Mouse (Mus musculus) adrenal gland, adult 8-10 months (tissue): ENCODE data around the gene Dusp11. TPM values are rescaled to one million over a fixed set of nuclear protein-coding genes. Genes with fewer than 3 reads are reported as not detected.
"Not testable (repeated sequence)": the region's sequence is repeated elsewhere in the genome, so short reads cannot be mapped to it uniquely, and the experiment has no call there.

Experiments used
- DNase-seq: peaks from one replicate; pipeline ENCODE4 v3.0.0; 2022
- total RNA-seq, 4 experiments: library from RNA; stranded (reverse); gene quantifications; 2 replicates each; pipeline ENCODE4 v1.2.4; 2022

The Dusp11 gene
- total RNA-seq, 4 experiments from 2014 or later = 99.2 to 142 (median 122) TPM

- DNase-seq = no peak
Observed at GRCm38 (mm10) chr6:85935646-85936045, 25.8 kb downstream of the Dusp11 start.

DNA sequence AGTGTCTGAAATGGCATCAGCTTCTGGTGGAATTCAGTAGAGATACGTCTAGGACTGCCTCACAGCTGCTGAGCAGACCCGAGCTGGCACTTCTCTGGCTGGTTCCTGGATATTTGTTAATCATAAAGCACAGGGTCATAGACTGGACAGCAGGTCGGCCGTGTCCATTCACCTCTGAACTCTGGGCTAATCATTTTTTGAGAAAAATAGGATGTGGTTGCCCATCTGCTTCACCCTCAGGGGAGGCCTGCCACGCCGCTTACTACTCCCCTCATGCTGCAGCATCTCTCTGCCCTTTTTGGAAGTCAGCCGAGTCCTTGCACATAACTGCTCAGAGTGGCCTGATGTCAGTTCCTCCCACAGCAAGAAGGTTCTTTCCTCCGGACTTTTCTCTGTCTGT, 27.4 kb downstream of the Dusp11 start:
- DNase-seq = no peak

GRCm38 (mm10) chr6:85929312-85929711, 32.2 kb downstream of the Dusp11 start:
- DNase-seq = no peak

- no peak for DNase-seq
Observed at GRCm38 (mm10) chr6:85927476-85928464, 33.7 kb downstream of the Dusp11 start.

GRCm38 (mm10) chr6:85926709-85927108, 34.8 kb downstream of the Dusp11 start:
- DNase-seq = no peak

DNA sequence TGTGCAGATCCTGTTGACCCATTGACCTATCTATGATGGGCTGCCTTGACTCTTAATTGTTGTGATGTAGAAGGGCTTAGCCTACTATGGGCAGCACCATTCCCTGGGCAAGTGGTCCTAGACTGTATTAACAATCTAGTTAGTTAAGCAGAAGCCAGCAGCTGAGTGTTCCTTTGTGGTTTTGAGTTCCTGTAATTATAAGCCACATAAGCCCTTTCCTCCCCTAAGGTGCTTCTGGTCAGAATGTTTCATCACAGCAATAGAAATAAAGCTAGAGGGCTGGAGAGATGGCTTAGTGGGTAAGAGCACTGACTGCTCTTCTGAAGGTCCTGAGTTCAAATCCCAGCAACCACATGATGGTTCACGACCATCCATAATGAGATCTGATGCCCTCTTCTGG, 37.8 kb downstream of the Dusp11 start:
- DNase-seq = no peak

GRCm38 (mm10) chr6:85919401-85919800, 42.1 kb downstream of the Dusp11 start:
- no peak for DNase-seq

DNA sequence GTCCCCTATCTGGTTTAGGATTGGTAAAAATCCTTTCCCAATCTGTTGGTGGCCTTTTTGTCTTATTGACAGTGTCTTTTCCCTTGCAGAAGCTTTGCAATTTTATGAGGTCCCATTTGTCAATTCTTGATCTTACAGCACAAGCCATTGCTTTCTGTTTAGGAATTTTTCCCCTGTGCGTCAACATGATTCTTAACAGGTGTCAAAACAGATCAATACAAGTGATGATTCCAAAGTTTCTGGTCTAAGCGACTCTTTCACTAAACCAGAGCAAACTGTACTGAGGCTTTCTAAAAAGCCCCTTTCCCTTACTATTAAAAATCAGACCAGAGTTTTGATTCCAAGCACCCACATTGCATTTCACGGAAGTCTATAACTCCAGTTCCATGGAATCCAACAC, 43.1 kb downstream of the Dusp11 start:
- DNase-seq = not testable (repeated sequence)

DNA sequence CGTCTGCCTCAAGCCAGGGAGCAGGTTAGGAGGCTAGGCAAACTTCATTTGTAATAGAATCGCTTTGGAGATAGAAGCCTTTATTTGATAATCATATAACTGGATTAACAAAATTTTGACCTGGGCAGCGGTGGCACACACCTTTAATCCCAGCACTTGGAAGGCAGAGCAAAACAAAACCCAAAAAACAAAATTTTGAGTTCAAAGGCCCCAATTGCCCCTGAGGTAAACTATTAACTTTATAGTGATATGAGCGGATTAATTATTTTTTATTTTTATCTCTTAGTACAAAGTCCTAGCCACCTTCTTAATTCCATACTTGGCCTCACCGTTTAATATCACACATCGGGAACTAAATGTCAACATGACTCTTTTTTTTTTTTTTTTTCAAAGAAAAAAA, 44.9 kb downstream of the Dusp11 start:
- no peak for DNase-seq

DNA sequence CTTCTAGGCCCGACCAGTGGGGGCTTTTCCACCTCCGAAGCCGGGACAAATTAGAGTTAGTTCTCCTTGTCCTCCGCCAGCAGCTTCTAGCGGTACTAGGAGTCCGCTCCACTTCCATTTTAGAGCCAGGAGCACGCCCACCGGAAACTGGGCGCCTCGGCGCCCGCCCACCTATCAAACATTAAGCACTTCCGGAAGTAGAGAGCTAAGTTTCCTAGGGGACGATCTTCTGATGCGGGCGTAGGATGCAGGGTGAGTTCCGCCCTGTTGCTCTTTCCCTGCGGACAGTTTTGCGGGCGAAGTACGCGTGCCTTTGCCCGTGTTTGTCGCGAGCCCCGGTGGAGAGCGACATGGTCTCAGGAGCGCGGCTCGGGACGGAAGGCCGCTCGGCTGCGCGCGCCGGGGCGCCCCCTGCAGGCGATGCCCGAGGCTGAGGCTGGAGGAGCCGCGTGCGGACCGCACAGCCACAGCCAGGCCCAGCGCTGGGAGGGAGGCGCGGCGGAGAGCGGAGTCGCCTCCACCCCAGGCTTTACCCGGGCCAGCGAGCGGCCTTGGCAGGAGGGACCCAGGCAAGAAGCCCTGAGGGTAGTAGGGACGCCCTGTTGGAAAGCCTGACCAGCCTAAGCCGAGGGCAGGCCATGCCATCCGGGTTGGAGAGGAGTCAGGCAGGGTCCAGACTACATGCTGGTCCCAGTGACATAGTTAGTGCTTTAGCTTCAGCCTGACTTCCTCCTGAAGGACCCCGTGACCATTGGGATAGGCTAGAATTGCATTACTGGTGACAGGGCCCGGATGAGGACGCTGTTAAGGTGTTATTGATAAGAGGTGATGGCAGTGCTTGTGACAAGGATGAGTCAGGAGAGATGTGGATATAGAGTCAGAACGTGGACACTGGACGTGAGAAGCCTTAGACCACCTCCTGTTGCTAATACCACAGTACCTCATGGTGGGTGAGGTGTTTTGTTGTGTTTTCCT, 45.6 kb downstream of the Dusp11 start, which contains the start of gene Nat8f1:
Nat8f1 (minus strand) TSS at position 149 of the 975 bp plus-strand sequence.
- DNase-seq = peak; percentile 87

- no peak for DNase-seq
Observed at GRCm38 (mm10) chr6:85915141-85915538, 46.3 kb downstream of the Dusp11 start.

DNA sequence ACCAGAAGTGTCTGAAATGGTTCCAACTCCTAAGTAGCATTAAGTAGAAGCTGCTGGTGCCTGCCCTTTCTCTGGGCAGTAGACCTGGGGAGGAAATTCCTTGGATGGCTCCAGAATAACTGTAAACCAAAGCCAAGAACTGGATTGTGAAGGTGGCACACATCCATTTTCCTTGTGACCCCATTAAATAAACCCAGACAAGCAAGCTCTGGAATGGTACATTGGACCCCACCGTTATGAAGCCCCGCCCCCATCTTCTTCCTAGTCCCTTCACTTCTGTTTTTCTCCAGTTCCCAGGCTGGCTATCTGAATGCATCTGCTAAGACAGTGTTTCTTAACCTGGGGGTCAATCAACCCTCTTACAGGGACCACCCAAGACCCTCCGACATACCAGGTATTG, 49.9 kb downstream of the Dusp11 start, which contains the start of gene Tprkb:
Tprkb (plus strand) TSS at position 279 of the 400 bp plus-strand sequence.
- no peak for DNase-seq

DNA sequence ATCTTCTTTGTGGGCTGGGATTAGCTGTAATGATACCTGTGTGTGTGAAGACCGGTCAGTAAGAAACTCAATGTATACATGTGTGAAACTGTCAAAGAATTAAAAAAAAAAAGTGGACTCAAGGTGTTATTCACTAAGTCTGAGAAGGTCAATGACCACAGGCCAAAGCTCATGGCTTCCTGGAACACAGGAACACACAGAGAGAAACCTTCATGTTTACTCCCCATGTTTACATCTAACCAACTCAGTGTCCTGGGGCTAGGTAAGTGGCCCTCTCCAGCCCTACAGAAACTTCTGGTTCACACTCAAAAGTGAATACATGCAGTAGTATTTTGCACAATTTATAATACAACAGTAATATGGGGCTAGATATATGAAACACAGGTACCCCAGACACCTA, 51.8 kb downstream of the Dusp11 start:
- DNase-seq = no peak

DNA sequence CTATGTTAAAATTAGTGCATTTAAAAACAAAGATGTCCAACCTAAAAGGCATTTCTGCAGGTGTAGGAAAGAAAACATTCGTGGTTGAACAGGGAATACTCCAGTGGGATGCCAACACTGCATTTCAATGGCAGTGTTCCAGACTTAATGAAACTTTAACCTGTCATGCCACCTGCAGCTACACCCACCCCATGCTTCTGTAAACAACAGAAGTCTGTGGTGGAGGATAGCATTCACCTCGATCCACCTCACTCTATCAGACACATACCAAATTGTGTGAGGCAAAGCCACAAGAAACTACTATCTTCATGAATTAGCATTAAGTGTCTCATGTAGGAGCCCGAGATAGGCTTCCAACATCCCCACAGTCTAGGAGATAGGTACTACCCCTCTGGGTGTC, 53.1 kb downstream of the Dusp11 start:
- DNase-seq = no peak

GRCm38 (mm10) chr6:85906911-85907351, 54.5 kb downstream of the Dusp11 start:
- peak; percentile 87 for DNase-seq

GRCm38 (mm10) chr6:85904642-85905061, 56.8 kb downstream of the Dusp11 start, which contains the start of gene Nat8f4:
Nat8f4 (minus strand) TSS chr6:85904884.
- DNase-seq = peak; percentile 78

- no peak for DNase-seq
Observed at GRCm38 (mm10) chr6:85902303-85902702, 59.2 kb downstream of the Dusp11 start.

DNA sequence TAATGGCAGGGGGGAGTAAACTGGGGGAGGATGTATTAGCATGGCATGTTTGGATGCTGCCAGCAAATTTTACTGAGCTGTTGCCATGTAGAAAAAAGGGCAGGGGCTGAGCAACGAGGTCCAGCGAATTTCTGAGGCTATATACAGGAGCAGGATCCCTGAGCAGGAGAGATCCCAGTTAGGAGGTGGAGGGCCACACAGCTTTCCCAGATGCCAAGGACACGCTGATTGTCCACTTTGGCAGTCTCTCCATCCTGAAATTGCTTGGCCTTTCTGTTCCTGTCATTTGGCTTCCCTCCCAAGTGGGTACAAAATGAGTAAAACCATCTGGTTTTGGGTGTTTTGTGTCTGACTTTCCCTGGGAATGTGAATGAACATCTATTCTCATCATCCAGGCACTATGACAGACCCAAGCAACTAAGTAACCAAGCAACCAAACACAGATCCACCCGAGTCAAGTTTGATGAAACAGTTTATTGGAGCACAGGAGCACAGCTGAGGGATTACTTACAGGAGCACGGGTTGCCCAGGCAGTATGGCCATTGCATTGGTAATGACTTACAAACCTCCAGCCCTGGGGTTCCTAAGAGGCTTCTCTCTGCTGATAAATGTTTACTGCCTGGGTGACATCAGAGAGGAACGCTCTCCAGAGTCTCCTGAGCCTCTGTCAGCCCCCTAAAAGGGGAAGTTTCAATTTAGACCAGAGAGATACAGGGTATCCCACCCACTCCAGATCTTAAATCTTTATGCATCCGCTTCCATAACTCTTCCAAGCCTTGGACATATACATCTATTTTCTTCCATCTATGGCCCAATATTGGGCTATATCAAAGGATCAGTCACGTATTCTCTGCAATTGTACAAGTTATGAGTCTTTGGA, 62.6 kb downstream of the Dusp11 start:
- not testable (repeated sequence) for DNase-seq

DNA sequence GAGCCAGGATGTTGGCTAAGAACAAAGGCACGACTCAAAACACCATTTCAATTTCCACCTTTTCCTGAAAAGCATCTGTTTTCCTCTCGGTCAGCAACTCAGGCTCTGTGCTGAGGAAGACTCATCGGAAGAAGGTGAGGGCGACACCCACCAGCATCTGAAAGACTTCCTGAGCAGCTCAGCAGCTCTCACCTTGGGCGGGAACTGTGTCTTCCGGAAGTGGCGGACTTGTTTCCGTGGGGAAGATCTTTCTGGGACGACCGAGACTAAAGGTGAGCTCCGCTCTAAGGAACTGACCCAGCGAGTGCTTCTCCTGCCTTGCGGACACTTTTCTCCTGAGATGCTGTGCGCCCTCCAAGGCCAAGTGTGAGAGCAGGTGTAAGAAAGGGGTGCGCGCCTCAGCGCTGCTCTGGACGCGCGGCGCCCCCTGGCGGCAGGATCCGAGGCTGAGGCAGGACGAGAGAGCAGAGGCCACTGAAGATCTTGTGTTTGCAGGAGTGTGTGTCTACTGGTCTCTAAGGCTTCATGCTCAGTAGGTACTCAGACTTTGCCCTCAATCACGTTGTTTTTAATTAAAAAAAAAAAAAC, 66.3 kb downstream of the Dusp11 start:
- DNase-seq = not testable (repeated sequence)
